Mouse (Mus musculus) neural tube, embryonic 15.5 days (tissue): ENCODE data around the gene Sox15. TPM values are rescaled to one million over a fixed set of nuclear protein-coding genes. Genes with fewer than 3 reads are reported as not detected.

ENCODE experiments used
- ATAC-seq: fragments of 200-750 bp; cut with Nextera tagmentation; 2 replicates; pipeline ENCODE4 v1.8.0; 2017; ENCODE audit warnings: mild to moderate bottlenecking, moderate TSS enrichment, moderate library complexity; ENCODE audit not compliant: low FRiP score
- H3K27ac ChIP-seq: fragments of 300-500 bp; sonication (generic); replicated peaks from 2 replicates; pipeline ENCODE4 v1.5.1; 2015; ENCODE audit warnings: mild to moderate bottlenecking, inconsistent platforms
- H3K27me3 ChIP-seq: fragments of 300-500 bp; sonication (generic); replicated peaks from 2 replicates; pipeline ENCODE4 v1.6.1; 2015; ENCODE audit warnings: inconsistent platforms
- H3K36me3 ChIP-seq: fragments of 300-500 bp; sonication (generic); 2 replicates; pipeline ENCODE4 v1.6.1; 2015; ENCODE audit warnings: inconsistent platforms
- H3K4me1 ChIP-seq: fragments of 300-500 bp; sonication (generic); 2 replicates; pipeline ENCODE4 v1.6.1; 2015; ENCODE audit warnings: inconsistent platforms
- H3K4me2 ChIP-seq: fragments of 300-500 bp; sonication (generic); 2 replicates; pipeline ENCODE4 v1.6.1; 2015; ENCODE audit warnings: inconsistent platforms, mild to moderate bottlenecking, moderate library complexity
- H3K4me3 ChIP-seq: fragments of 300-500 bp; sonication (generic); replicated peaks from 2 replicates; pipeline ENCODE4 v1.5.1; 2015; ENCODE audit warnings: mild to moderate bottlenecking, inconsistent platforms
- H3K9ac ChIP-seq: fragments of 300-500 bp; sonication (generic); replicated peaks from 2 replicates; pipeline ENCODE4 v1.6.1; 2015; ENCODE audit warnings: mild to moderate bottlenecking, inconsistent platforms
- H3K9me3 ChIP-seq: fragments of 300-500 bp; sonication (generic); replicated peaks from 2 replicates; pipeline ENCODE4 v1.6.1; 2016; ENCODE audit warnings: inconsistent platforms
- WGBS: fragments of 180-500 bp; shearing (Covaris S2); methylation state at CpG from one replicate; pipeline ENCODE4 v1.1.7; 2015; ENCODE audit warnings: mixed read lengths; 5-methylcytosine and 5-hydroxymethylcytosine counted together
- polyA plus RNA-seq: library from polyadenylated mRNA; unstranded; fragments of >200 nt; fragmentation: Nextera tagmentation; extraction: Ambion mirVana; gene quantifications from 2 replicates; pipeline ENCODE4 v1.2.1, GENCODE M21; 2015

Sox15 gene
- polyA plus RNA-seq, 1 experiment from 2014 or later: not detected

DNA sequence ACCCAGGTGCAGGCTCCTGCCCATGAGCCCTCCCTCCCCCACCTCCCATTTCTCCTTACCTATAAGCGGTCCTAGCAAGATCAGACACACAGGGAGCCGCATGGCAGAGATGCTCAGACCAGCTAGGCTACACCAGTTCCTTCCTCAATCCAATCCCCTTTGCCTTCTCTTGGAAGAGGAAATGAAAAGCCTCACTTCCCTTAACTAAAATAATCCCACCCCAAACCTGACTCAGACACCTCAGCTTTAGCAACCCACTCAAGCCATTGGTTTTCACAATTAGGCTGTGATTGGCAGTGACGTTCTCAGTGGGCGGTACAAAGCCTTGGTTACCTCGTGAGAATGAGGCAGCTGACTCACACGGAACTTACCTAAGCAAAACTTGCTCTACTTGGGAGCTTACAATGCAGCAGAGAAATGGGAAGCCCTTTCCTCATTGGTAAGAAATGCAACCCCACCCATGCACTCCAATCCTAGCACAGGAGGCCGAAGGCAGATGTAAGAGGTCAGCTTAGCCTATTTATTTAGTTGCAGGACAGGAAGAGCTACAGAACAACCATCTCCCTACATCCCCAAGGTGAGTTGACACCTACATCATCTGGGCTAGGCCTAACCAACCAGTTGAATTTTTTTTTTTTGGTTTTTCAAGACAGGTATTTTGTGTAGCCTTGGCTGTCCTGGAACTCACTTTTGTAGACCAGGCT is 11.0 kb downstream of the Sox15 start, which contains the start of gene Cd68:
Gene Cd68, minus strand, starts transcription at position 193 of the 704 bp plus-strand sequence.
- no peak within 1 kb of the TSS for H3K9ac ChIP-seq
- H3K27me3 ChIP-seq: no peaks in the 10 kb centered on the region
- peaks cover 62% of the 10 kb centered on the region for H3K36me3 ChIP-seq
- 39% methylated on average over 7 of the region's 7 CpGs for whole genome bisulfite sequencing
- ATAC-seq: no peak
- no peak within 1 kb of the TSS for H3K4me2 ChIP-seq
- no peak within 1 kb of the TSS for H3K27ac ChIP-seq
- H3K9me3 ChIP-seq: no peaks in the 10 kb centered on the region
- no peak within 1 kb of the TSS for H3K4me3 ChIP-seq
- peaks cover 43% of the 10 kb centered on the region for H3K4me1 ChIP-seq

DNA sequence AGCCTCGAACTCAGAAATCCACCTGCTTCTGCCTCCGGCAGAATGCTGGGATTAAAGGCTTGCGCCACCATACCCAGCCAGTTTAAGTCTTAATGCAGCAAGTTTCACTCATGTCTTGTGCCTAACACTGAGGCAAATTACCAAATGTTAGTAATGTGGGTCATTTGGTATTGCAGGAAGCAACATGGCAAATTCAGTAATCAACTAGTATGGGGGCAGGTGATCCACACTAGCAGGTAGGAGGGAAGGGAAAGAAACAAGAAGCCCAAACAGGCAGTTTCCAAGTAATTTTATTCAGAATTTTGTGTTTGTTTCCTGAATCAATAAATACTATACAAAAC is 11.5 kb downstream of the Sox15 start:
- H3K9me3 ChIP-seq: no peaks in the 10 kb centered on the region
- no peak overlapping the region for H3K9ac ChIP-seq
- H3K27ac ChIP-seq: no peak overlapping the region
- H3K36me3 ChIP-seq: peaks cover 62% of the 10 kb centered on the region
- peaks cover 38% of the 10 kb centered on the region for H3K4me1 ChIP-seq
- ATAC-seq: no peak
- 91% methylated on average over 3 of the region's 3 CpGs for WGBS
- no peaks in the 10 kb centered on the region for H3K27me3 ChIP-seq
- H3K4me3 ChIP-seq: no peak overlapping the region
- H3K4me2 ChIP-seq: no peak overlapping the region

DNA sequence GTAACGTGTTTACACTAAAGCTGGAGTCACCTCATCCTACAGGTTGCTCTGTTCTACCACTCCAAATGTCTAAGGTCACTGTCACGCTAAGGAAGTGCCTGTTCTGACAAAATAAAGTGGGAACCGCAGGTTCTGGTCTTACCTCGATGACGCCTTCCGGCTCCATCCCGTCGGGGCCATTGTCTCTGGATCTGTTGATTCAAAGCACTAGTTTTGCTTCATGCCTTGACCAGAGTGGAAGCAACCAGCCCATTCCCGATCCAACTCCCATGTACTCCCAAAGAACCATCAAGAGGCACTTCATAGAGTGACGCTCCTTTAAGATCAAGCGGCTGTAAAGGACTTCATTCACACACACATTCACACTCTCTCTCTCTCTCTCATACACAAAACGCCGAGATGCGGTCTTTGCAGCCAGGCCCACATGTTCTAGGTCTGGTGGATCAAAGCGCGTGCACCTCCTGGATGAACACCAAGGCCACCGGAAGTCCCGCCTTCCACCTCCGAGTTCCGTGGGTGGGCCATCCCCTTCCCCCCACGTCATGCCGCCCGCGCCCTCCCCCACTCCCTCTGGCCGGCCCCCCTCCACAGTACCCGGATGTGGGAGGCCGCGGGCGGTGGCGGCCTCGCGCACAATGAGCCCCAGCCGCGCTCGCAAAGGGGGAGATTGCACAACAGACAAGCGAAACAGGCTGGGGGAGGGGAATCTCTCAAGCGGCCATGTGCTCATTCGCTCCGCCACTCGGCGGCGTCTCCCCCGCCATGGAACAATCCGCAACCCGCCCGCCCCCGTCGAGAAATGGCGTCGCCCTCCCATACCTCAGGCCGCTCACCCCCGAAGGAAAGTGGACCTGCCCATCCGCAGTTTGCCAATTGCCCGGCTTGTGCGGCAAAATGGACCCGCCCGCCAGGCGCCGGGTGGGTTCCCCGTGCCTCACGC is 15.9 kb downstream of the Sox15 start:
- Histone ChIP-seq H3K27ac (peak overlapping the region; percentile 97), H3K4me2 (peak overlapping the region; percentile 95), H3K9me3 (no peaks in the 10 kb centered on the region), H3K9ac (peak overlapping the region; percentile 100), H3K36me3 (peaks cover 62% of the 10 kb centered on the region), H3K4me3 (peak overlapping the region; percentile 99), H3K4me1 (peaks cover 34% of the 10 kb centered on the region), H3K27me3 (no peaks in the 10 kb centered on the region)
- ATAC-seq: peak; percentile 78
- 1% methylated on average over 51 of the region's 61 CpGs for WGBS

GRCm38 (mm10) chr11:69671726-69672124 is 16.6 kb downstream of the Sox15 start:
- peak overlapping the region; percentile 99 for H3K4me3 ChIP-seq
- 0% methylated on average over 42 of the region's 43 CpGs for WGBS
- peak; percentile 26; the same call in 1 of the 2 replicates for ATAC-seq
- H3K36me3 ChIP-seq: peaks cover 62% of the 10 kb centered on the region
- H3K9me3 ChIP-seq: no peaks in the 10 kb centered on the region
- peak overlapping the region; percentile 100 for H3K9ac ChIP-seq
- peak overlapping the region; percentile 97 for H3K27ac ChIP-seq
- H3K27me3 ChIP-seq: no peaks in the 10 kb centered on the region
- H3K4me2 ChIP-seq: peak overlapping the region; percentile 95
- H3K4me1 ChIP-seq: peaks cover 34% of the 10 kb centered on the region

DNA sequence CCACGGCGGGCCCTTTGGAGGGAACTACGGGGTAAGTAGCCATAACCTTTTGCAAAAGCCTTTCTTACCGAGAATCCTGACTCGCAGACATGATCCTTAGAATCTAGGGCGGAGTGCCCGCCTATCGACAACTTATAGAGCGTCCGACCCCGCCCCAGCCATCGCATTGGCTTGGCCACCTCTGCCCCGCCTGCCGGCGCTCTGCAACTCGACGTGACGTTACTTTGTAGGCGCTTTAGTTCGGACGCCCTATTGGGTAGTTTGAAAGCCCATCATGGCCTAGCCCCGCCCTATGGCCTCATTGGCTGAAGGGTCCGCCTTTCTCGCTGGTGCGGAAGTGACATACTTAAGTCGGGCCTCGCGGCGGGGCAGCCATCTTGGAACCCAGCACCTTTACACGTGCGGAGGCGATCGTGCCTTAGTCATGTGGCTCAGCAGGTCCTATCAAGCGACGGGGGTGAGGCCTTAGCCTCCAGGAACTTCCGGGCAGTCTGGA is 17.1 kb downstream of the Sox15 start, which contains the start of gene Eif4a1:
Gene Eif4a1, minus strand, starts transcription at position 213 of the 496 bp plus-strand sequence.
- peaks cover 34% of the 10 kb centered on the region for H3K4me1 ChIP-seq
- no peaks in the 10 kb centered on the region for H3K9me3 ChIP-seq
- under 1% methylated on average over 36 of the region's 36 CpGs for WGBS
- peak within 1 kb of the TSS; percentile 100 for H3K9ac ChIP-seq
- H3K27ac ChIP-seq: peak within 1 kb of the TSS; percentile 97
- H3K4me3 ChIP-seq: peak within 1 kb of the TSS; percentile 99
- peak within 1 kb of the TSS; percentile 95 for H3K4me2 ChIP-seq
- no peaks in the 10 kb centered on the region for H3K27me3 ChIP-seq
- ATAC-seq: peak; percentile 96
- peaks cover 64% of the 10 kb centered on the region for H3K36me3 ChIP-seq

DNA sequence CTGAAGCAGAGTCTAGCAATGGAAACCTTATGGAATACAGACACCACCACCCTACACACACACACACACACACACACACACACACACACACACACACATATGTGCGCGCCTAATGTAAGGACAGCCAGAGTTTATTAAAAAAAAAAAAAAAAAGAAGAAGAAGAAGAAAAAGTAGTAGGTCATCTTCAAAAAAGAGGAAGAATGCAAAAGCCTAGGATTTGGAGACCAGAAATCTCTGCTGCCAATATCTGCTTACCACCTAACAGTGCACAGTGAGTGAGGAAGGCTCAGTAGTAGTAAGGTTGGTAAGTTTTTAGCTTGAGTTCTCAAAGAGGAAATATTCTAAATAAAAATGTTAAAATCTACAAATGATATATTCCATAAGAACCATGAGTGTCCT is 24.0 kb downstream of the Sox15 start:
- Histone ChIP-seq H3K4me3 (no peak overlapping the region), H3K4me2 (no peak overlapping the region; the same call in 1 of the 2 replicates), H3K27ac (no peak overlapping the region), H3K27me3 (no peaks in the 10 kb centered on the region), H3K9me3 (no peaks in the 10 kb centered on the region), H3K9ac (no peak overlapping the region), H3K36me3 (peaks cover 56% of the 10 kb centered on the region), H3K4me1 (peaks cover 47% of the 10 kb centered on the region)
- no peak for ATAC-seq
- 100% methylated on average over 1 of the region's 2 CpGs for WGBS

DNA sequence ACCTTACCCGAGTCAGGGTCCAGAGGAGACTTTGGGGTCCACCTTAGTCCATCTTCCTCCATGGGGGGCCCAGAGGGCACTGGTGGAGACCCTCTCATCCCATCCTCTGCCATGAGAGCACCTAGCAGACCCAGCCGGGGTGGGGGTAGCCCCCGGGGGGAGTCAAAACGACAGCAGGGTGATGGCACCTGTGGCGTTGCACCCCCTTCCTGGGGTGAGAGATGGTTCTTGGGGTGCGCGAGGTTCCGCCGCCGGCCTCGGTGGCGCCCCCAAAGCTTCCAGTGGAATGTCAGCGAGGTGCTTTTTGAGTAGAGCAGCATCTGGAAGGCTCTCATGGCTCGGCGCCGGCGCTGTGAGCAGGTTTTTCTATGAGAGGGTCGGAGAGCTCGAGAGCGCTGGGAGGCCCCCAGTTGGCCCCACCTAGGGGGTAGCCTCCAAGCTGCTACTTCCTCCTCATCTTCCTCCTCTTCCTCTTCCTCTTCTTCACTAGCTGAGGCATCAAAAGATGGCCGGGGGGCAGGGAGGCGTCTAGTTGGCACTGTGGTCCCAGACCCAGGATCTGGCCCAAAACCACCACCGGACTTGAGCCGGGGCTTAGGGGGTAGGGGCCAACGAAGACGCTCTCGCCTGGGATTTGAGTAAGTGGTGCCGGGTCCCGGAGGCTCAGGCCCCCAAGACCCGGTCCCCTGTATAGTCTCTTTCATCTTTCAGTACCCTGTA is 25.2 kb downstream of the Sox15 start:
- peak overlapping the region; percentile 93 for H3K4me2 ChIP-seq
- no peaks in the 10 kb centered on the region; the same call in 1 of the 2 replicates for H3K27me3 ChIP-seq
- H3K4me3 ChIP-seq: peak overlapping the region; percentile 73
- H3K4me1 ChIP-seq: peaks cover 47% of the 10 kb centered on the region
- peaks cover 45% of the 10 kb centered on the region for H3K36me3 ChIP-seq
- no peaks in the 10 kb centered on the region for H3K9me3 ChIP-seq
- H3K27ac ChIP-seq: no peak overlapping the region
- WGBS: 92% methylated on average over 30 of the region's 30 CpGs
- peak overlapping the region; percentile 59; the same call in 1 of the 2 replicates for H3K9ac ChIP-seq
- ATAC-seq: no peak

DNA sequence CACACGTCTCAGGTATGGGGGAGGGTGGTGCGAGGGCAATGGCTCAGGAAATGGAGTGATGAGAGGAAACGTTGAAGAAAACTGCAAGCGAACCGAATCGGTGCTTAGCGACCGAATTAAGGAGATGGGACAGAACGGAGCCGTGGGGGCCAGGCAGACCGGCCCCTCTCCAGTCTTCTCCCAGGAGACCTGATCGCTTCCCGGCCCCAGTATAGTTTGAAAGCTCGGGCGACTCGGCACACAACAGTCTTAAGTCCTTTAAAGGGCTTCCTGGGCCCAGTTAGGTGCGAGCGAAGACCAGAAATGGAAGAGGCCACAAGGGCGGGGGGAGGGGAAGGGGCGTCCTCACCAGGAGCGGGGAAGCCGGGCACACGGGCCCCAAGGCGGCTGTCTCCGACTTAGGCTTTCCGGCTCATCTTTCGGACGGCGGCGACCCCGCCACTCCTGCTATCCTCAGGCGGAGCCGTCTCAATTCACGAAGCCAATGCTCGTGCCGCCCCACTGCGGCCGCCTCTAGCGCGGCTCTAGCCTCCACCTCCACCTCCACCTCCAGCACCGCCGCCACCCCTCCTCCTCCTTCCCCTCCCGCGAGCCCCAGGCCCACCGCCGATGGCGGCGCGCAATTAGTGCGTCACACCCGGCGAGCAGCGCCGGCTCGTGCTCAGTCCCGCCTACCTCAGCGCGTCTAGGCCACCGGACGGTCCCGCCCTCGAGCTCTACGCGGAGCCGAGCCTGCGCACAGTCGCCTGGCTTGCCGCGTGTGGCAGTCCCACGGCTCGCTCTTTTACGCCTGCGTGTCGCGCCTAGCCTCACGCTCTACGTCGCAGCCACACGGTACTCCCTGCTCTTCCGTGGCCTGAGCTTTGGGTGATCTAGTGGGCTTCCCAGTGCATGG is 26.4 kb downstream of the Sox15 start, which contains the start of gene Senp3:
Gene Senp3, minus strand, starts transcription at position 771 of the 895 bp plus-strand sequence.
- peaks cover 58% of the 10 kb centered on the region for H3K4me1 ChIP-seq
- H3K4me3 ChIP-seq: peak within 1 kb of the TSS; percentile 73
- H3K9me3 ChIP-seq: no peaks in the 10 kb centered on the region
- WGBS: under 1% methylated on average over 78 of the region's 80 CpGs
- peak within 1 kb of the TSS; percentile 95 for H3K27ac ChIP-seq
- H3K9ac ChIP-seq: peak within 1 kb of the TSS; percentile 59
- H3K4me2 ChIP-seq: peak within 1 kb of the TSS; percentile 93
- peaks cover 32% of the 10 kb centered on the region for H3K36me3 ChIP-seq
- ATAC-seq: peak; percentile 96
- H3K27me3 ChIP-seq: no peaks in the 10 kb centered on the region; the same call in 1 of the 2 replicates

DNA sequence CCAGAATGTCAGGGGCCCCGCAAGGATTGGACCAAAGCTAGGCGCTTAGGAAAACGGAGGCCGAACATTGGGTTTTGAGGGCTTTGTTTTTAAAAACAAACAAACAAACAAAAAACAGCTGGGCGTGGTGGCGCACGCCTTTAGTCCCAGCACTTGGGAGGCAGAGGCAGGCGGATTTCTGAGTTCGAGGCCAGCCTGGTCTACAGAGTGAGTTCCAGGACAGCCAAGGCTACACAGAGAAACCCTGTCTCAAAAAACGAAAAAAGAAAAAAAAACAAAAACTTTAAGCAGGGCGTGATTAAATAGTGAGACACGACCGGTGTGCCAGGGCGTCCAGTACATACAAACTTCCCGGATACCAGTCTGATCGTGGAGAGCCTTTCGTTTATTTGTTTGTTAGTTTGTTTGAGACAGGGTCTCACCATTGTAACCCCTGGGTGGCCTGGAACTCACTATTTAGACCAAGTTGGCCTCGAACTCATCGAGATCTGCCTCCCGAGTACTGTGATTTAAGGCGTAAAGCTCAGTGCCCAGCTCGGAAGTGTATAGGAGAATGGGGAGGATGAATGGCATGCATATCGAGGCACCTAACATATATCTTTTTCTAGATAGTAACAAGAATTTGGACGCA is 27.2 kb downstream of the Sox15 start:
- H3K9me3 ChIP-seq: no peaks in the 10 kb centered on the region
- peak overlapping the region; percentile 95 for H3K27ac ChIP-seq
- peak overlapping the region; percentile 59 for H3K9ac ChIP-seq
- WGBS: 26% methylated on average over 24 of the region's 24 CpGs
- no peaks in the 10 kb centered on the region; the same call in 1 of the 2 replicates for H3K27me3 ChIP-seq
- H3K4me1 ChIP-seq: peaks cover 63% of the 10 kb centered on the region
- H3K36me3 ChIP-seq: peaks cover 25% of the 10 kb centered on the region
- H3K4me2 ChIP-seq: peak overlapping the region; percentile 93
- peak overlapping the region; percentile 73 for H3K4me3 ChIP-seq
- 0 out of 2 replicates have a peak, but pooled peaks have one; percentile 1 for ATAC-seq
